Mouse (Mus musculus): ENCODE results near the gene Utrn.

Gene Utrn

GRCm38 (mm10) chr10:12799416-12799815 lies 69.7 kb downstream of the Utrn start:
- no peak for DNase-seq (ENCODE audit: low spot score in 2 of 2)

GRCm38 (mm10) chr10:12798248-12798647 lies 70.9 kb downstream of the Utrn start:
- DNase-seq (ENCODE audit: low spot score in 2 of 2) = no peak

- no peak for DNase-seq (ENCODE audit: low spot score in 2 of 2)
These were observed 72.7 kb downstream of the Utrn start for GRCm38 (mm10) chr10:12796510-12796840.

GRCm38 (mm10) chr10:12795796-12796509 lies 73.2 kb downstream of the Utrn start:
- DNase-seq (ENCODE audit: low spot score in 2 of 2) = no peak

GRCm38 (mm10) chr10:12792049-12792448 lies 77.1 kb downstream of the Utrn start:
- no peak for DNase-seq (ENCODE audit: low spot score in 2 of 2)

- DNase-seq (ENCODE audit: low spot score in 2 of 2) = no peak
These were observed 78.3 kb downstream of the Utrn start for GRCm38 (mm10) chr10:12790881-12791280.

GRCm38 (mm10) chr10:12788529-12788928 lies 80.6 kb downstream of the Utrn start:
- no peak for DNase-seq (ENCODE audit: low spot score in 2 of 2)

- DNase-seq (ENCODE audit: low spot score in 2 of 2) = no peak
These were observed 81.2 kb downstream of the Utrn start for GRCm38 (mm10) chr10:12787965-12788364.

- DNase-seq (ENCODE audit: low spot score in 2 of 2) = no peak
These were observed 83.9 kb downstream of the Utrn start for GRCm38 (mm10) chr10:12785299-12785698.

GRCm38 (mm10) chr10:12781381-12781907 lies 87.7 kb downstream of the Utrn start:
- DNase-seq (ENCODE audit: low spot score in 2 of 2) = no peak

- DNase-seq (ENCODE audit: low spot score in 2 of 2) = no peak
These were observed 96.0 kb downstream of the Utrn start for GRCm38 (mm10) chr10:12773178-12773577.

GRCm38 (mm10) chr10:12771511-12771910 lies 97.7 kb downstream of the Utrn start:
- DNase-seq (ENCODE audit: low spot score in 2 of 2) = no peak

GRCm38 (mm10) chr10:12762668-12763067 lies 106.5 kb downstream of the Utrn start:
- no peak for DNase-seq (ENCODE audit: low spot score in 2 of 2)

GRCm38 (mm10) chr10:12758702-12758988 lies 110.5 kb downstream of the Utrn start:
- no peak for DNase-seq (ENCODE audit: low spot score in 2 of 2)

- DNase-seq (ENCODE audit: low spot score in 2 of 2) = no peak
These were observed 111.0 kb downstream of the Utrn start for GRCm38 (mm10) chr10:12757943-12758701.

- no peak for DNase-seq (ENCODE audit: low spot score in 2 of 2)
These were observed 112.5 kb downstream of the Utrn start for GRCm38 (mm10) chr10:12756692-12757091.

GRCm38 (mm10) chr10:12754911-12755310 lies 114.3 kb downstream of the Utrn start:
- DNase-seq (ENCODE audit: low spot score in 2 of 2) = no peak

GRCm38 (mm10) chr10:12754166-12754565 lies 115.0 kb downstream of the Utrn start:
- DNase-seq (ENCODE audit: low spot score in 2 of 2) = no peak

- no peak for DNase-seq (ENCODE audit: low spot score in 2 of 2)
These were observed 125.4 kb downstream of the Utrn start for GRCm38 (mm10) chr10:12743717-12744116.

- no peak for DNase-seq (ENCODE audit: low spot score in 2 of 2)
These were observed 129.7 kb downstream of the Utrn start for GRCm38 (mm10) chr10:12739302-12739987.

GRCm38 (mm10) chr10:12737926-12738325 lies 131.2 kb downstream of the Utrn start:
- DNase-seq (ENCODE audit: low spot score in 2 of 2) = no peak
